Mouse (Mus musculus): Measurements from ENCODE around the gene Igflr1.

Igflr1 gene

DNA sequence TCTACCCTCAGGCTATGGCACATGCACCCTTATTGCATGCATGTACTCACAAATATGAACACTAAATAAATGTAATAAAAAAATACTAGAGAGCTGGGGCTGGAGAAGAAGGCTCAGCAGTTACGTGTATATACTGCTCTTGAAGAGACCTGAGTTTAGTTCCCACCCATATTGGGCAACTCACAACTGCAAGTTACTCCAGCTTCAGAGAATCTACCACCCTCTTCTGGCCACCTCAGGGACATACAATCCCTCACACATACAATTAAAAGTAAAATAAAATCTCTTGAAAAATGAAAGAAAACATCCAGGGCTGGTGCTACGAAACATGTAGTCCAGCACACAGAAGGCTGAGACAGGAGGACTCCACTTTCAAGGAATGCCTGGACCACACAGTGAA is 49.2 kb downstream of the Igflr1 start:
- DNase-seq, result no peak

GRCm38 (mm10) chr7:30615049-30615760 is 50.0 kb downstream of the Igflr1 start:
- DNase-seq, result peak in 1 of 2 experiments; percentile 27

Data from thymus, postnatal 36 days (tissue).